Mouse (Mus musculus): Measurements from ENCODE around the gene Mettl26.
A peak's percentile ranks its signal among the peaks of the same experiment; 100 is the strongest.

- TF ChIP-seq CTCF (IDR thresholded peaks at IDR 0.05), result peak; percentile 98
- no peak for TF ChIP-seq EP300 (IDR thresholded peaks at IDR 0.05)
Observed at GRCm38 (mm10) chr17:25893975-25894617, 19.2 kb downstream of the Mettl26 start.

Measured in lung, postnatal 0 days (tissue).